Mouse (Mus musculus) cerebellum, adult 2 months (tissue): Measurements from ENCODE around the gene Timmdc1. TPM values are rescaled to one million over a fixed set of nuclear protein-coding genes. Genes with fewer than 3 reads are reported as not detected.

Source experiments
- DNase-seq, 2 experiments: peaks; one replicate each; pipeline ENCODE4 v3.0.0; 2021
- H3K27ac ChIP-seq: fragments of 200-500 bp; 2 replicates; pipeline ENCODE4 v1.5.1; 2012; ENCODE audit warnings: low read length, control low read depth, inconsistent platforms; ENCODE audit not compliant: insufficient read depth
- H3K27me3 ChIP-seq: fragments of 200-500 bp; 2 replicates; pipeline ENCODE4 v1.6.1; 2012; ENCODE audit warnings: inconsistent platforms, mild to moderate bottlenecking, low read length, moderate library complexity; ENCODE audit not compliant: control insufficient read depth, insufficient read depth
- H3K4me1 ChIP-seq: fragments of 200-500 bp; 2 replicates; pipeline ENCODE4 v1.6.1; 2011; ENCODE audit warnings: low read length; ENCODE audit not compliant: control insufficient read depth, insufficient read depth
- H3K4me3 ChIP-seq: fragments of 200-500 bp; replicated peaks from 2 replicates; pipeline ENCODE3; 2011; ENCODE audit warnings: mild to moderate bottlenecking, low read depth, low read length, control low read depth; ENCODE audit not compliant: insufficient read depth
- CTCF ChIP-seq: fragments of 200-500 bp; IDR thresholded peaks from 2 replicates; pipeline ENCODE4 v1.5.1; 2011; ENCODE audit warnings: low read depth, mild to moderate bottlenecking, control low read depth, low read length, moderate library complexity, borderline replicate concordance; ENCODE audit not compliant: insufficient read depth
- POLR2A ChIP-seq: fragments of 200-500 bp; IDR thresholded peaks from 2 replicates; pipeline ENCODE4 v1.6.1; 2011; ENCODE audit warnings: low read length, control low read depth, borderline replicate concordance; ENCODE audit not compliant: insufficient read depth
- WGBS: fragments of 180-500 bp; shearing (Covaris S2); methylation state at CpG from one replicate; pipeline ENCODE4 v1.1.7; 2018; 5-methylcytosine and 5-hydroxymethylcytosine counted together
- polyA plus RNA-seq: library from polyadenylated mRNA; depleted of rRNA; stranded (reverse); fragments of >200 nt; gene quantifications from 2 replicates; pipeline ENCODE4 v1.2.3, GENCODE M21; 2012

Gene Timmdc1
- polyA plus RNA-seq, 1 experiment = 19.9 TPM

- H3K27ac ChIP-seq = no peak overlapping the region
- H3K4me3 ChIP-seq = no peak overlapping the region
- DNase-seq = no peak
- no peaks in the 10 kb centered on the region for H3K27me3 ChIP-seq
- peaks cover 4% of the 10 kb centered on the region; the same call in 1 of the 2 replicates for H3K4me1 ChIP-seq
- 99% methylated on average over 2 of the region's 2 CpGs for WGBS
- TF ChIP-seq CTCF (no peak), POLR2A (no peak)
Measured at GRCm38 (mm10) chr16:38519140-38519539, 3.3 kb downstream of the Timmdc1 start.

- H3K27me3 ChIP-seq = no peaks in the 10 kb centered on the region
- no peak overlapping the region for H3K4me3 ChIP-seq
- no peak for DNase-seq
- no peaks in the 10 kb centered on the region for H3K4me1 ChIP-seq
- TF ChIP-seq POLR2A = no peak
- no peak for TF ChIP-seq CTCF
- WGBS = 96% methylated on average over 2 of the region's 2 CpGs
- H3K27ac ChIP-seq = no peak overlapping the region
Measured at GRCm38 (mm10) chr16:38510846-38511245, 11.6 kb downstream of the Timmdc1 start.

DNA sequence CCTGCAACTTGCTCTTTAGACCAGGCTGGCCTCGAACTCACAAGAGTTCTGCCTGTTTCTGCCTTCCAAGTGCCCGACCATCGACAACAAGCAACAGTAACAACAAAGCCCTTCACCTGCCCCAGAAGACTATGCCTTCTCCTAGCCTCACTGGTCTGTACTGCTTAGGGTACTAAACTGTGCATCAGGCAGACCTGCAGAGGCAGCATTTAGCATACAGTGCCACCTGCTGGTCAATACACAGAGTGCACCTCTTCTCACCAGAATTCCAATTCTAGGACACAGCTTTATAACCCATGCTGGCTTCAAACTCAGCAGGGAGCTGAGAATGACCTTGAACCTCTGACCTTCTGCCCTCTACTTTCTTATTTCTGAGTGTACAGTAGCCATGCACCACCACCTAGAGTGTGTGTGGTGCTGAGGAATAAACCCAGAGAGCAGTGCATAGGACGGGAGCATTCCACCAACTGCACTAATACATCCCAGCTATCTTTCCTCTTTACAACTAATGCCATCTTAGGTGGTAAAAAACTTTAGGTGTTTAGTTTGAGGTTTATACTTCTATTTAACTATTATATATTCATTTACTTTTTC is 16.3 kb downstream of the Timmdc1 start:
- no peak for TF ChIP-seq POLR2A
- TF ChIP-seq CTCF = peak; percentile 92
- Histone ChIP-seq H3K4me3 (no peak overlapping the region), H3K27me3 (no peaks in the 10 kb centered on the region), H3K27ac (no peak overlapping the region), H3K4me1 (no peaks in the 10 kb centered on the region)
- peak; percentile 62 to 73 for DNase-seq
- WGBS = 79% methylated on average over 4 of the region's 4 CpGs

DNA sequence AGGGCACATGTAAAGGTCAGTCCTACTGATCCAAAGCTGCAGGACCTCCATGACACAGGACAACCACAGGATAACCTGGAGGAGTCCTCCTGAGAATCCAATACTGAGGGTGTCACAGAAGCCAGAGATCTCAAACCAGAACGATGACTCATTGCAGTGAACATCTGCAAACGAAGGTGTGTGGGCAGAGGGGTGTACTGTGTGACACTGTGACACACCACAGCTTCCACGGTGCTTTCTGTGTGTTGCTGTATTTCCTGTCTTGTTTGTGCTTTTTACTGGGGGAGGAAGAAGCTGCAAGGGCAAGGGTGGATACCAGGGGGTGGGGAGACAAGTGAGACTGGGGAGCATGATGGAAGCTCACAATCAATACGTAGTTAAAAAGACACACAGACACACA is 18.9 kb downstream of the Timmdc1 start:
- WGBS = 95% methylated on average over 4 of the region's 4 CpGs
- no peaks in the 10 kb centered on the region for H3K4me1 ChIP-seq
- TF ChIP-seq CTCF (no peak), POLR2A (no peak)
- no peak for DNase-seq
- no peak overlapping the region for H3K27ac ChIP-seq
- H3K4me3 ChIP-seq = no peak overlapping the region
- H3K27me3 ChIP-seq = no peaks in the 10 kb centered on the region

GRCm38 (mm10) chr16:38502469-38502868 is 20.0 kb downstream of the Timmdc1 start:
- H3K4me3 ChIP-seq = no peak overlapping the region
- no peaks in the 10 kb centered on the region for H3K4me1 ChIP-seq
- TF ChIP-seq POLR2A (no peak), CTCF (no peak)
- H3K27me3 ChIP-seq = no peaks in the 10 kb centered on the region
- DNase-seq = no peak
- WGBS = 94% methylated on average over 10 of the region's 10 CpGs
- H3K27ac ChIP-seq = no peak overlapping the region

DNA sequence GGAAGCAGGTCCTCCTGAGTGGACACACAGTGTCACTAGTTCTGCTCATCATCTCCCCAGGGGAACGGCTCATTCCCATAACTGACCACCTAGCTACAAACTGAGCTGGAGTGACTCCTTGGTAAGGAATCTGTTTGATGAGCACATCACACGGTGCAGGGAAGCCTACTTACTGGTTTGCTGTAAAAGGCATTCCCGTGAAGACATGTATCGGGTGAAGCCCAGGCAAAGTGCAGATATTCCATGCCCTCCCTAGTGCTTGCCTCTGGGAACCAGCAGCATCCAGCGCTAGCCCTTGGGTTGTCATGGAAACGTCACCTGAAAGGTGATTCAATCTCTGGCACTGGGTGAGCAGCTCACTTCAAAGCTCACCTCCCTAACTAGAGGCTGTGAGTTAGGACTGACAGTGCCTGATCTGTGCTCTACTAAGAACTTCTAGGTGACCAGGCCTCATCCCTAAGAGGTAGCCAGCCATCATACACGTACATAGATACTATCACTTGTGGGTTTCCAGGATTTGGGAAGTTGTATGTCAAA is 25.8 kb downstream of the Timmdc1 start:
- 81% methylated on average over 7 of the region's 7 CpGs for WGBS
- Histone ChIP-seq H3K4me3 (no peak overlapping the region), H3K27ac (no peak overlapping the region), H3K27me3 (no peaks in the 10 kb centered on the region), H3K4me1 (no peaks in the 10 kb centered on the region)
- TF ChIP-seq POLR2A (no peak), CTCF (no peak)
- DNase-seq = no peak

DNA sequence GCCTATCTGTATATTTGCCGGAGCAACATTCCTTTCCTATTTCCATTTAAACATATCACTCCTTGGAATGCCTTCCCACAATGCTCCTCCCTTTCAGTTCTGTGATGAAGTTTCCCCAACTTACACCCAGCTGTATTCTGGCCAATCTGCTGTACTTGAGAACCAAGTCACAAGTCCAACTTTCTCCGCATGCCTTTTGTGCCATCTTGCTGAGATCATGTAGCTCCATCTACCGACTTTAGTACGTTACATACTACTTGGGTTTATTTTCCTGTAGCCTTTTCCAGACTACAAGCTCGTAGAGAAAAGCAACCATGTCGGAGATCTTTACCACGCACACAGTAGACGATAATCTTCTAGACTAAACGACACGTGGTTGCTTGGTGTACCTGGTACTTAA is 28.6 kb downstream of the Timmdc1 start:
- WGBS = 79% methylated on average over 10 of the region's 10 CpGs
- H3K4me3 ChIP-seq = no peak overlapping the region
- H3K4me1 ChIP-seq = no peaks in the 10 kb centered on the region
- no peak for TF ChIP-seq CTCF
- TF ChIP-seq POLR2A = no peak
- H3K27ac ChIP-seq = no peak overlapping the region
- no peaks in the 10 kb centered on the region for H3K27me3 ChIP-seq
- no peak for DNase-seq

- no peak for TF ChIP-seq CTCF
- no peak for TF ChIP-seq POLR2A
- no peaks in the 10 kb centered on the region for H3K27me3 ChIP-seq
- H3K4me1 ChIP-seq = no peaks in the 10 kb centered on the region
- H3K27ac ChIP-seq = no peak overlapping the region
- H3K4me3 ChIP-seq = no peak overlapping the region
- no peak for DNase-seq
- WGBS = 77% methylated on average over 3 of the region's 3 CpGs
Measured at GRCm38 (mm10) chr16:38492551-38492950, 29.9 kb downstream of the Timmdc1 start.
